ENCODE assay signal across 13 mouse cellular contexts in the genomic region with DNA sequence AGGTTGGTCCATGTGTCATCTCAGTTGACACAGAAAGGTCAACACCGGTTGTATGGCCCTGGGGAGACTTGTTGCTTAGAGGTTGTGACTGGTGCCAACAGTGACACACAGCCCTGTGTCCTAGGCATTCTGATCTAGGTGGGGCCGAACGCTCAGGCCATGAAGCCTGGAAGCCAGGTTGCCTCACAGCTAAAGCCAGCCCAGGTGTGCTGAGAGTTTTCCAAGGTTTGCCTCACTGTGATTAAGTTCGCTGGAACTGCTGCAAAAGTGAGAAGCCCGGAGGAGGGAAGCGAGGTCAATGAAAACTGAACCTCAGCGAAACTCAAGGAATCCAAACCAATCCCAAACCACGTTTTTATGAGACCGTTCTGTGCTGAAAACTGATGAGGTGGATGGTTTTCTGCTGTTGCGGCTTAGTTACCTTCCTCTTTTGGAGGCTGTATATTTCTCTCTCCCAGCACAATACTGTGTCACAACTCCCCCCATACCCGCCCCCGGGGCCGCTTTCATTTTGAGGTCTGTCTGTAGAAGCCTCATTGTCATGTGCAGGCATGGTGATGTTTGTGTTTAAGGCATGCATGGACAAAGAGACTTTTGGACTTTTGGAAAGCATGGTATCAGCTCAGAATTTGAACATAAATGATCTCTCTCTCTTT. TPM values are rescaled to one million over a fixed set of nuclear protein-coding genes. Genes with fewer than 3 reads are reported as not detected.
DNase-seq lines count a peak whose midpoint lies in the region; ATAC-seq lines count a peak whose summit lies in the region.
"Had no signal": no experiment of that assay in that cellular context is flagged by ENCODE, and none has a peak within 500 bp of the region (broad histone marks: within the 10 kb centered on the region; RNA-seq: fewer than 3 reads in every experiment).

No protein-coding gene starts in this region.

- no peak overlapping the region for H3K4me2 ChIP-seq in liver, embryonic 12.5 days
- H3K4me2 ChIP-seq in liver, embryonic 15.5 days: no peak overlapping the region
- no peak overlapping the region for H3K4me2 ChIP-seq in hindbrain, embryonic 12.5 days (replicated peaks)
- H3K4me2 ChIP-seq: midbrain, embryonic 15.5 days had no signal

- H3K4me3 ChIP-seq in liver, embryonic 12.5 days: no peak overlapping the region
- H3K4me3 ChIP-seq in liver, embryonic 15.5 days (replicated peaks): no peak overlapping the region
- H3K4me3 ChIP-seq in hindbrain, embryonic 12.5 days: no peak overlapping the region
- H3K4me3 ChIP-seq: layer of hippocampus, adult 2 months; midbrain, embryonic 15.5 days had no signal

- no peak for ATAC-seq in liver, embryonic 12.5 days
- no peak for ATAC-seq in liver, embryonic 15.5 days (ENCODE audit: insufficient read depth)
- no peak for ATAC-seq in hindbrain, embryonic 12.5 days (ENCODE audit: low FRiP score)
- ATAC-seq: hindbrain, embryonic 16.5 days; midbrain, embryonic 15.5 days had no signal

- H3K27me3 ChIP-seq in liver, embryonic 12.5 days (replicated peaks): no peaks in the 10 kb centered on the region
- H3K27me3 ChIP-seq in liver, embryonic 15.5 days: no peaks in the 10 kb centered on the region
- no peaks in the 10 kb centered on the region for H3K27me3 ChIP-seq in hindbrain, embryonic 12.5 days
- H3K27me3 ChIP-seq: midbrain, embryonic 15.5 days had no signal

- H3K9ac ChIP-seq in liver, embryonic 12.5 days: no peak overlapping the region
- H3K9ac ChIP-seq in liver, embryonic 15.5 days: no peak overlapping the region
- no peak overlapping the region for H3K9ac ChIP-seq in hindbrain, embryonic 12.5 days
- H3K9ac ChIP-seq: midbrain, embryonic 15.5 days had no signal

- no peaks in the 10 kb centered on the region for H3K36me3 ChIP-seq in liver, embryonic 12.5 days
- H3K36me3 ChIP-seq in liver, embryonic 15.5 days (replicated peaks): no peaks in the 10 kb centered on the region
- H3K36me3 ChIP-seq in hindbrain, embryonic 12.5 days: no peaks in the 10 kb centered on the region
- H3K36me3 ChIP-seq: midbrain, embryonic 15.5 days had no signal

- DNase-seq in liver: peak; percentile 35
- peak; percentile 30 for DNase-seq in gastrocnemius, postnatal 10 days
- DNase-seq in thymus, postnatal 14 days: peak; percentile 65
- DNase-seq in ovary, postnatal 14 days (ENCODE audit: low spot score): no peak
- DNase-seq in urinary bladder, adult 2 months (ENCODE audit: low spot score): no peak
- DNase-seq: cerebellum, adult 18-20 months; lung, adult 2 months had no signal

- H3K9me3 ChIP-seq in liver, embryonic 12.5 days (replicated peaks): no peaks in the 10 kb centered on the region
- no peaks in the 10 kb centered on the region for H3K9me3 ChIP-seq in liver, embryonic 15.5 days (replicated peaks)
- no peaks in the 10 kb centered on the region for H3K9me3 ChIP-seq in hindbrain, embryonic 12.5 days (replicated peaks)
- H3K9me3 ChIP-seq: midbrain, embryonic 15.5 days had no signal

- WGBS in liver, embryonic 12.5 days (ENCODE audit: insufficient replicate concordance): 72% methylated on average over 13 of the region's 13 CpGs
- 63% methylated on average over 13 of the region's 13 CpGs for WGBS in liver, embryonic 15.5 days (ENCODE audit: insufficient replicate concordance)
- 88% methylated on average over 13 of the region's 13 CpGs for WGBS in hindbrain, embryonic 12.5 days

- H3K27ac ChIP-seq in liver, embryonic 12.5 days: no peak overlapping the region
- 0 out of 2 replicates have a peak overlapping the region, but pooled peaks have one; percentile 20 for H3K27ac ChIP-seq in liver, embryonic 15.5 days (replicated peaks)
- H3K27ac ChIP-seq in hindbrain, embryonic 12.5 days: no peak overlapping the region
- H3K27ac ChIP-seq: midbrain, embryonic 15.5 days had no signal

- no peaks in the 10 kb centered on the region for H3K4me1 ChIP-seq in liver, embryonic 12.5 days
- peaks cover 4% of the 10 kb centered on the region for H3K4me1 ChIP-seq in liver, embryonic 15.5 days (replicated peaks)
- H3K4me1 ChIP-seq in hindbrain, embryonic 12.5 days: no peaks in the 10 kb centered on the region
- H3K4me1 ChIP-seq: midbrain, embryonic 15.5 days had no signal

RNA-seq across cellular contexts. Expression of a gene that starts 56.2 kb away (rescaled TPM):
- polyA plus RNA-seq in liver, embryonic 12.5 days (2016; fragmentation: Nextera tagmentation; extraction: Ambion mirVana): 34.9 and 37.0 TPM in 2 replicates
- 100 to 1,000 TPM; 156 to 179 TPM for total RNA-seq in gastrocnemius, postnatal 10 days (2021)
- 16.1 and 16.3 TPM in 2 replicates for polyA plus RNA-seq in liver, embryonic 15.5 days (2015; fragmentation: Nextera tagmentation; extraction: Ambion mirVana)
- 67.3 and 70.4 TPM in 2 replicates for polyA plus RNA-seq in urinary bladder, adult 2 months (2012; rRNA removed)
- polyA plus RNA-seq in hindbrain, embryonic 12.5 days (2016; fragmentation: Nextera tagmentation; extraction: Ambion mirVana): 338 and 368 TPM in 2 replicates

Comparison
In these comparisons a context has a peak if more than half of its experiments do, and no peak if none do; other contexts are left out.
1. DNase-seq: peak in liver (single experiment), gastrocnemius, postnatal 10 days (single experiment) and thymus, postnatal 14 days (single experiment); none in ovary, postnatal 14 days (single experiment) and urinary bladder, adult 2 months (single experiment).